Mouse (Mus musculus): ENCODE results near the gene Mcm10.

Gene Mcm10

GRCm38 (mm10) chr2:5012491-5013324, at the start of gene Mcm10:
Gene Mcm10 (minus strand): TSS chr2:5012791.
- peak; percentile 88 for DNase-seq (ENCODE audit: low read depth, low spot score)

GRCm38 (mm10) chr2:5061133-5061708, 48.6 kb upstream of the Mcm10 start:
- no peak for DNase-seq (ENCODE audit: low read depth, low spot score)

GRCm38 (mm10) chr2:5059997-5060396, 47.4 kb upstream of the Mcm10 start:
- DNase-seq (ENCODE audit: low read depth, low spot score): no peak

- no peak for DNase-seq (ENCODE audit: low read depth, low spot score)
These were observed 45.8 kb upstream of the Mcm10 start for GRCm38 (mm10) chr2:5058436-5058835.

- no peak for DNase-seq (ENCODE audit: low read depth, low spot score)
These were observed 38.0 kb upstream of the Mcm10 start for GRCm38 (mm10) chr2:5050562-5050961.

GRCm38 (mm10) chr2:5047016-5047415, 34.4 kb upstream of the Mcm10 start:
- DNase-seq (ENCODE audit: low read depth, low spot score): no peak

GRCm38 (mm10) chr2:5045269-5045965, 32.8 kb upstream of the Mcm10 start:
- DNase-seq (ENCODE audit: low read depth, low spot score): no peak

GRCm38 (mm10) chr2:5044321-5044720, 31.7 kb upstream of the Mcm10 start:
- no peak for DNase-seq (ENCODE audit: low read depth, low spot score)

GRCm38 (mm10) chr2:5043476-5043761, 30.8 kb upstream of the Mcm10 start:
- DNase-seq (ENCODE audit: low read depth, low spot score): no peak

- DNase-seq (ENCODE audit: low read depth, low spot score): no peak
These were observed 30.3 kb upstream of the Mcm10 start for GRCm38 (mm10) chr2:5042616-5043475.

- no peak for DNase-seq (ENCODE audit: low read depth, low spot score)
These were observed 29.3 kb upstream of the Mcm10 start for GRCm38 (mm10) chr2:5041854-5042253.

GRCm38 (mm10) chr2:5040281-5041161, 27.9 kb upstream of the Mcm10 start:
- no peak for DNase-seq (ENCODE audit: low read depth, low spot score)

GRCm38 (mm10) chr2:5039350-5040170, 27.0 kb upstream of the Mcm10 start:
- no peak for DNase-seq (ENCODE audit: low read depth, low spot score)

GRCm38 (mm10) chr2:5038320-5038719, 25.7 kb upstream of the Mcm10 start:
- DNase-seq (ENCODE audit: low read depth, low spot score): no peak

- no peak for DNase-seq (ENCODE audit: low read depth, low spot score)
These were observed 24.8 kb upstream of the Mcm10 start for GRCm38 (mm10) chr2:5037390-5037789.

- DNase-seq (ENCODE audit: low read depth, low spot score): no peak
These were observed 24.0 kb upstream of the Mcm10 start for GRCm38 (mm10) chr2:5036411-5037076.

GRCm38 (mm10) chr2:5035241-5035640, 22.6 kb upstream of the Mcm10 start:
- DNase-seq (ENCODE audit: low read depth, low spot score): no peak

- no peak for DNase-seq (ENCODE audit: low read depth, low spot score)
These were observed 22.2 kb upstream of the Mcm10 start for GRCm38 (mm10) chr2:5034801-5035200.

Measured in retina, postnatal 7 days (tissue).